Mouse (Mus musculus): ENCODE data around the gene Spocd1.

Gene Spocd1

DNA sequence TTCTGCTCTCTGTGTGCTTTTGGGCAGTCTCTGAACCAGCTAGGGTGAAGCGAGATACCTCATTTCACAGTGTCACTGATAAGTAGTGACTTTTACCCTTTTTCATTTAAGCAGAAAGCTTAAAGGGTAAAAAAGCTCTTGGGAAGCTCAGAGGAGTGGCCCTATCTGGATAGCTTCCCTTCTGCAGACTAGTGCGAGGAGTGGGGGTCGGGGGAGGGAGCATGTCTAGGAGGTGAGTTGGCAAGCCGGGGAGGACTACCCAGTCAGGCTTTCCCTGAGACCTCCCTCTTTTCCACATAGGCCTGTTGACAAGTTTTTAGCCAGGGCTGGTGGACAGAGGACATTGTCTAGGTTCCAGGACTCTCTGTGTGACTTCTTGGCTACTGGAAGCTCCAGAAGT lies at the start of gene Spocd1:
TSS of gene Spocd1 (plus strand) at position 301 of the 400 bp plus-strand sequence.
- no peak for TF ChIP-seq GATA4 (IDR thresholded peaks at IDR 0.05; ENCODE audit: insufficient replicate concordance, low read length)

DNA sequence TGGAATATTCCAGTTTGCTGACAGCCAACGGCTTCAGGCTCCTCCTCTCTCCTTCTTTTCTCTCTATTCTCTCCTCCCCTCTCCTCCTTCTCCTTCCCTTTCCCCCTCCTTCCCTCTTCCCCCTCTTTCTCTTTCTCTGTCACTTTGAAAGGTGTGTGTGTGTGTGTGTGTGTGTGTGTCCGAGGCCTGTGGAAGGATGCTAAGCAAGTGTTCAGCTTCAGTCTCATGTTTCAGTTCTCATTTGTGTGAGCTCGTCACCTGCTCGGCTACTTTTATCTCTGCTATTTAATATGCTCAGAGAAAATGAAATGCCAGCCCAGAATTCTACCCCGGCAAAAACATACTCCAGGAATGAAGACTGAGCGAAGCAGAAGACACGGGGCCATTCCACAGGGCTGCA lies 48.4 kb upstream of the Spocd1 start:
- TF ChIP-seq GATA4 (IDR thresholded peaks at IDR 0.05; ENCODE audit: insufficient replicate concordance, low read length) = no peak

DNA sequence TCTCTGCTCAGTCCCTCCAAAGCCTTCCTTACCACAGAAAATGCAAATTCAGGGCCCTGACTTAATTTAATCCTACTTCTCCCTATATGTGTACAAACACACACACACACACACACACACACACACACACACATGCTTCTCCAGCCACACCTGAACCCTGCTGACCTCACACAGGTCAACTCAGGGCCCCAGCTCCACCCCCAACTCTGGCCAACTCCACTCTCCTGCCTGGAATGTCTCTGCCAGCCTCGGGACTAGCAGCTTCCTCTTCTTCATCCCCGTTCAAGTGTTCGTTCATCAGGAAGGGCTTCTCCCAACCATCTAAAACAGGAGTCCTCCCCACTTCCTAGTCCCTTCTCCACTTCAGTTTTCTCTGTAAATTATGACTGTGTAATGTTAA lies 47.4 kb upstream of the Spocd1 start:
- TF ChIP-seq GATA4 (IDR thresholded peaks at IDR 0.05; ENCODE audit: insufficient replicate concordance, low read length) = no peak

DNA sequence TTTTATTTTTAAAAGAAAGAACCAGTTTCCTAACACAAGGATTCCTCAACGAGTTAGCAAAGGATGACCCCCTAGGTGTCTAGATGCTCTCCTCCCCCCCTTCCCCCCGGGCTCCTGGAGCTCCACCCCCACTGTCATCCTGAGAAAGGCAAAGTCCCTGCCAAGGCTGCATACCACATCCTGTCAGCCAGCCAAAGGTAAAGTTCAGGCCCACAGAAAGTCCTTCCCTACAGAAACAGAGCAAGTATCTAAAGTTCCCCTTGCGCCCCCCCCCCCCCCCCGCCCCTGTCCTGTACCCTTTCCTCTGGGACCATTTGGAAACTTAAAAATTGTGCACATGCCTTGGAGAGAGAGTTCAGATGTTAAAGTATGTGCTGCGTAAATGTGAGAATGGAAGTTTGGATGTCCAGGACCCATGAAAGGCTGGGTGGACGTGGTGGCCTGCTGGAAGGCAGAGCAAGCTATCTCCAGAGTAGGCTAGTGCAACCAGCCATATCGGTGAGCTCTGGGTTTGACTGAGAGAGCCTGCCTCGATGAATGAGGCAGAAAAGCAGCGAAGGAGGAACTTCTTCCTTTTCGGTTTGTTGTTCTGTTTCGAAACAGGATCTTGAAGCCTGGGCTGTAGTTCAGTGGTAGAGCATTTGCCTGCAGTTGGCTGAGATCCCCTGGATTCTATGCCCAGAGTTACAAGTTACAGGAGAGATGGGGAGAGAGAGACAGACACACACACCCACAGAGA lies 46.3 kb upstream of the Spocd1 start:
- no peak for TF ChIP-seq GATA4 (IDR thresholded peaks at IDR 0.05; ENCODE audit: insufficient replicate concordance, low read length)

DNA sequence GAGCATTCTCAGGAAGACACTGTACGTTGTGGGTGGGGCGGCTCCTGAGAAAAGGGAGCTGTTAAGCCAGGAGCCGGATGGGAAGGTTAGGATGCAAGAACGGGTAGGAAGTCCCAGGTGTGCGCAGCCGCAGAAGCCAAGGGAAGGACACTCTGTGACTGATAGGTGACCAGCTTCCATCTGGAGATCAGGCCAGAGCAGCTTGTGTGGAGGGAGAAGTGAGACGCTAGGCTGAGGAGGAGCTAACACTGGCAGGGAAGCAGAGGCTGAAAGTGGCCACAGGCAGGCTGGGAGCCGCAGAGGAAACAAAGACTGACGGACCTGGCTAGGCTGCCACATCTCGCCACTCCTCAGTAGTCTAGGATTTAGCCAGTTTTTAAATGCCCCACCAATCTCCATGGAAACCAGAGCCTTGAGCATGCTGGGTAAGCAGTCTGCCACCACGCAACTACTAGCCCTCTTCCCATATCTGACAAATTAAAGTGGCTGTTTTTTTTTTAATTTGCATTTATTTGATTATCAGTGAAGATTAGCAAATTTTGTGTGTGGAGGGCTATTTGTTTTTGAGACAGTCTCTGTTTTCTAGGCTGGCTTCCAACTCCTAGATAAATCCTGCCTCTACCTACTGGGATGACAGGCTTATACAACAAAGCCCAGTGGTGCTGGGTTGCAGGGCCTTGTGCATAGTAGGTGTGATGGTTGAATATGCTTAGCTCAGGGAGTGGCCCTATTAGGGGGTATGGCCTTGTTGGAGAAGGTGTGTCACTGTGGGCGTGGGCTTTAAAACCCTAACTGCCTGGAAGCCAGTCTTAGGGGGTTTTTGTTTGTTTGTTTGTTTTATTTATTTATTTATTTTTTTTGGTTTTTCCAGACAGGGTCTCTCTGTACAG lies 44.8 kb upstream of the Spocd1 start:
- no peak for TF ChIP-seq GATA4 (IDR thresholded peaks at IDR 0.05; ENCODE audit: insufficient replicate concordance, low read length)

DNA sequence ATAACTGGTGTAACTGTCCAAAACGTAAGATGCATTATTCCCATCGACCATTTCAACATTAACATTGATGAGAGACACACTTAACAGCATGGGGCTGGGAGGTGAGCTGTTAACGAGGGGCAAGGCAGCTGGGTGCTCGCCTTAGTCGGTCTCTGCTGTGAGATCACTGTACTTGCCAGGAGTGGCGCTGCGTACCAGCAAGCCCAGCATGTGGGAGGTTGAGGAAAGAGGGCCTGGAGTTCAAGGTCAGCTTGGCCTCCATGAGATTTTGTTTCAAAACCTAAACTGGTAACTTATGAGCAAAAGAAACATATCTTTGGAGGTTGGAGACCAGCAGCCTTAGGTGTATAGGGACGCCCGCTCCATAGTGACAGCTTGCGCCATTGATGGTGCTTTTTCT lies 39.4 kb upstream of the Spocd1 start:
- no peak for TF ChIP-seq GATA4 (IDR thresholded peaks at IDR 0.05; ENCODE audit: insufficient replicate concordance, low read length)

DNA sequence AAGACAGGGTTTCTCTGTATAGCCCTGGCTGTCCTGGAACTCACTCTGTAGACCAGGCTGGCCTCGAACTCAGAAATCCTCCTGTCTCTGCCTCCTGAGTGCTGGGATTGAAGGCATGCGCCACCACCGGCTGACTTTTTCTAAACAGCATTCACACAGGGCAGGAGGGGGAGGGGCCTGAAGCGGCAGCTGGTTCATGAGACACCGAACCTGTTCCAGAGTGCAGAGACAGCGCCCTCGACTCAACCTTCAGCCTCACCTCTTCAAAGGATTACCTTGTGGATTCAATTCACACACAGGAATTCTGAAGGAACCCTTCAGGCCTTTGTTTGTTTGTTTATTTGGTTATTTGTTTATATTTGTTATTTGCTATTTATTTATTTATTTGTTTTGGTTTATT lies 39.0 kb upstream of the Spocd1 start:
- no peak for TF ChIP-seq GATA4 (IDR thresholded peaks at IDR 0.05; ENCODE audit: insufficient replicate concordance, low read length)

DNA sequence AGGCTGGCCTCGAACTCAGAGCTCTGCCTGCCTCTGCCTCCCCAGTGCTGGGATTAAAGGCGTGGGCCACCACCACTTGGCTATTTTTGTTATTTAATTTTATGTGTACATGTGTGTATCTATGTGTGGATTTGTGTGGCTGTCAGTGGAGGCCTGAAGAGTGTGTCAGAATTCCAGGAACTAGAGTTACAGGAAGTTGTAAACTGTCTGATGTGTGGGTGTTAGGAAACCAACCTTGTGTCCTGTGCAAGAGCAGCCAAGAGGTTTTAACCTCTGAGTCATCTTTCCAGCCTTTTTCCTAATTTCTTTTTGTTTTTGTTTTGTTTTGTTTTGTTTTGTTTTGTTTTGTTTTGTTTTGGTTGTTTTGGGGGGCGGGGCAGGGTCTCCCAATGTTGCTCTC lies 34.2 kb upstream of the Spocd1 start:
- no peak for TF ChIP-seq GATA4 (IDR thresholded peaks at IDR 0.05; ENCODE audit: insufficient replicate concordance, low read length)

DNA sequence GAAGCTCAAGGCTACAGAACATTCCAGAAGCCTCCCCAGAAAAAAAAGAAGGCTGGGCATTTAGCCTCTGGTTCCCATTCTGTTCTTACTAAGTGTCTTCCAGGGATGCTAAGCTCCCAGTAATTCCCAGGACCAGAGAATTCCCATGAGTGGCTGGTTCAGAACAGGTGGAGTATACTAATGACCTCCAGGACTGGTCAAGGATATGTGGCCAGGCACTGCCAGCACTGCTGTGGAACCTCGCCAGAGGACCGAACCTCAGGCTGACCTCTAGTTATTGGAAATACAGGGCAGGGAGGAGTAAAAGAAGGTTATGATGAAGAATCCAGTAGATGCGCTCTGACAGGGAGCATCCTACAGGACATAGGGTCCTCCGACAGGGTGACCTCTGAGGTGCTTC lies 26.7 kb upstream of the Spocd1 start:
- no peak for TF ChIP-seq GATA4 (IDR thresholded peaks at IDR 0.05; ENCODE audit: insufficient replicate concordance, low read length)

DNA sequence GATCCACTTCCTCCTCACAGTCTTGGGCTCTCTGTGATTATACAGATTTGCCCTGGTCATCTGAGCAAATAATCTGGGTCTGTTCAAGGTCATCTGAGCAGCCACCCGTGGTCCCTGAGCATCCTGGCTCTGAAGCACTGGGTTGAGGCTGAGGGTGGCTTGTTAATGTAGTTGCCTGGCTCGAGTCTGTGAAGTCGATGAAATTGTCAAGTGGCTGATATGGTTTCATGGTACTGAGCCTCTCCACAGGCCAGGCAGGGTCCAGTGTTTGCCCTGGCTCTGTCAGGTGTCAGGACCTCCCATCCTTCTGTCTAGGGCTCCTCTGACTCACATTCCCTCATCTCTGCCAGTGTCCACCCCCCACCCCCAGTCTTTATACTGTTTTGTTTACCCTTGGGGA lies 25.5 kb upstream of the Spocd1 start:
- TF ChIP-seq GATA4 (IDR thresholded peaks at IDR 0.05; ENCODE audit: insufficient replicate concordance, low read length) = no peak

DNA sequence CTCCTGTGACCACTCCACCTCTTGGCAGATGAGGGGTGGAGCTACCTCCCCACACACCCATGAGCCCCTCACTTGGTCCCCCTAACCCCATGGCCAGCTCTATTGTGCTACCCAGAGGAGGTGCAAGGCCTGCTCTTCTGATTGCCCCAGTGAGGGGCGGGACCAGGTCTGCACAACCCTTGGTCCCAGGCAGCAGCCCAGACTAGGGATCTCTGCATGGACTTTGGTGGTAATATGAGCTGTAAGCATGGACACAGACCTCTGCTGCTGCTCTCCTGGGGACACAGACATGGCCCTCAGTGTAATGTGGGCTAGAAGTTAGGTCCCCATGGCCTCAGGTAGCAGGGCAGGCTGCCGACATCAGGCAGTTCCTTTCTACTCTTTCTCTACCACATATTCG lies 24.0 kb upstream of the Spocd1 start:
- TF ChIP-seq GATA4 (IDR thresholded peaks at IDR 0.05; ENCODE audit: insufficient replicate concordance, low read length) = no peak

DNA sequence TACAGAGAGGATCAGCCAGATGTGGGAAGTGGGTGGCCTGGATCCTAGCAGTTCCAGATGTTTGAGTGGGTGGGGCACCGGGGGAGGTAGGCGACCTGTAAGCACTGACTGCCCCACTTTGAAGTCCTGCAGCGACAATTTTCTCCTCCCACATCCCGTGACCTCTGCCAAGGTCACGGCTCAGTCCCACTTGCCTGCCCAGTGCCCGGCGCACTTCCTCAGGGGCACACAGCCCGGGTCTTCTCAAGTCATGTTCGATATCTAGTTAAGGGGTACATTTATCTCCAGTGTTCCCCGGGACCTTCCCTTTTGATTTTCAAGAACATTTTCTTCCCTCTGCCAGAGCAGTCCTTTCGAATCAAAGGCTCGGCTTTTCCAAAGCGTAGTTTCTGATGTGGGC lies 23.0 kb upstream of the Spocd1 start:
- no peak for TF ChIP-seq GATA4 (IDR thresholded peaks at IDR 0.05; ENCODE audit: insufficient replicate concordance, low read length)

DNA sequence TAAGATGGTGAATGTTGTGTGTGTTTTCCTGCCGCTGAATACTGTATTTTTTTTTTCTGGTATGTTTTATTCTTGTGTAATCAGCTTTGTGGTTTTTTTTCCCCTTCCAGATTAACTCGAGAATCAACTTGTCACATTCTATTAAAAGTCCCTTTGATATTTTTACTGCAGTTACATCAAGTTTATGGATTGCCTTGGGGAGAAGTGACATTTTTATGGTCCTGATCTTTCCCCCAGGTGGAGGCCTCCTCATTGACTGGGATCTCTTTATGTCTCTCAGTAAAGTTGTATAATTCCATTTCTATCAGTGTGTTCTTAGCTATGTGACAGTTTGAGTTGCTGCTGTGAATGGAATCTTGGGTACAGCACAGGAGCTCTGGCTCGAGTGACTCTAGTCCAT lies 20.2 kb upstream of the Spocd1 start:
- TF ChIP-seq GATA4 (IDR thresholded peaks at IDR 0.05; ENCODE audit: insufficient replicate concordance, low read length) = no peak

DNA sequence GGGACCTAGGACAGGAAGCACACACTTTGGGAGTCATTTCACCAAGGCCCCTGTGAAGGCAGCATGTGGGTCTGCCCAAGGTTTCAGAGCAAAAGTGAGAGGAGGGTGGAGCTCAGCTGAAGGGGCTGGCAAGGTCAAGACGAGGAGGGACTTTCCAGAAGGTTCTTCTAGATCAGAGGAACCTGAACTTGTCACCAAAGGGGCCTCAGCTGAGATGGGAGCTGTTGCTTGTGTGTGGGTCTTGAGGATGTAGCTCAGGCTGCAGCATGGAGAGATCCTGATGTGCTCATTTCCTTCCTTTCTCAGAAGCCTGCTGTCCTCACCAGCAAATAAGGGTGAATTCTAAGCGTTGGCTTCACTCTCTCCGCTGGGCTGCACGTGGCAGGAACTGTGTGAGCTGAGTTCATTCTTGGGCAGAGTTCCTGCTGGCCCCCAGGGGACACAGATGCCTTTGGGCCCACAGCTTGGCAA lies 19.8 kb upstream of the Spocd1 start:
- no peak for TF ChIP-seq GATA4 (IDR thresholded peaks at IDR 0.05; ENCODE audit: insufficient replicate concordance, low read length)

DNA sequence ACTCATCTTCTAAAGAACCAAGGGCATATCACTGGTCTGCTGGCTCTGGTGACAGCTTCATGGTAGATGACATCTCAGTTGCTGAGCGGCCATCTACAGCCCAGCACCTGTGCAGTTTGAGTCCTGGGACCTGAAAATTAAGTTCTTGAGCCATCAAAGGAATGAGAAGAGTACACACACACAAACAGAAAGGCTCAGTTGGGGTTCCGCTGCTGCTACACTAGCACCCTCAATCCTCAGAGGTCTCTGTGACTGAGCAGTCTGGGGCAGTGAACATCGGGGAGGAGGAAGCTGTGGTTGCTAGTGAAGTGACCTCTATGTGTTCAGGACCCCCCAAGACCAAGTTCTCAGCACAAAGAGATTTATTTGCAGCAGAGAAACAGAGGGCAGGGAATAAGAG lies 16.1 kb upstream of the Spocd1 start:
- no peak for TF ChIP-seq GATA4 (IDR thresholded peaks at IDR 0.05; ENCODE audit: insufficient replicate concordance, low read length)
